Mouse (Mus musculus) common myeloid progenitor, adult 5-6 weeks (primary cell): ENCODE results near the gene Zfp691. TPM values are rescaled to one million over a fixed set of nuclear protein-coding genes. Genes with fewer than 3 reads are reported as not detected.
A peak's percentile ranks its signal among the peaks of the same experiment; 100 is the strongest.

Experiments used
- ATAC-seq: replicated peaks from 2 replicates; pipeline ENCODE4 v1.8.0; 2016; ENCODE audit warnings: low read depth, mild to moderate bottlenecking, moderate TSS enrichment, inconsistent platforms; ENCODE audit not compliant: poor library complexity, severe bottlenecking
- total RNA-seq: library from RNA; stranded (forward); fragments of 200-1000, 187-1606 nt; gene quantifications from 2 replicates; pipeline ENCODE4 v1.2.3, GENCODE M21; 2017

Gene Zfp691
- total RNA-seq, 1 experiment from 2014 or later: 5.2 TPM

DNA sequence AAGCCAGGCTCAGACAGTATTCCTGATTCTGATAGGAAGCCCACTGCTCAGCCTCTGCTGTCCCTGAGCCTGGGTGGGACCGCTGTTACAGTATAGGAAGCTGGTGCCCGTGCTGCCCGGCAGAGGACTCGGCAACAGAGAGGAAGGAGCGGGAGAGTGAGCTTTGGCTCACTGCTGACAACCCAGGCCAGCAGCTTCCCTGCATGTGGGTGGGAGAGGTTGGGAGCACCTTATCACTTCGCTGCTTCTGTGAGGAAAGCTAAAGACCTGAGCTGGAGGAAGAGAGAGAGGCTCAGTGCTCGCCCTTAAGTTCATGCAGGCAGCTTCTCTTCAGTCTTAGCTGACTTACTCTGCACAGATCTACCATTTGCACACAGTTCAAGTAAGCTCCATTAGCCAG is 45.4 kb downstream of the Zfp691 start:
- ATAC-seq: no peak

DNA sequence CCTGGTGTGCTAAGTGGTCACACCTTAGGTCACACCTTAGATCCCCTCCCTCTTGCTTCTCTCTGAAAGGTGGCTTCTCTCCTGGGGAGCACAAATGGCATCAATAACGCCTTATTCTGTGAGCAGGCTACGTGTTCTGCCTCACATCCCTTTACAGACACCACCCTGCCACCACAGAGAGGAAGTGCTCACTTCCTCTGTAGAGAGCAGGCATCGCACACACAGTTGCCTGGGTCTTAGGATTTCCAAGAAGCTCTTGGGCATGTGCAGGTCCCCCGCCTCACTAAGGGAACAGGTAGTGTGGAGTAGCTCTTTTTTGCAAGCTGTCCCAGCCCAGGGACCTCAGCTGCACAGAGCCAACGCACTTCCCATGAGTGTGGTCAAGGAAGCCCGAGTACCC is 46.8 kb downstream of the Zfp691 start:
- ATAC-seq: peak; percentile 83

- ATAC-seq: peak; percentile 50
Observed at GRCm38 (mm10) chr4:119125577-119126270, 48.3 kb downstream of the Zfp691 start.

- ATAC-seq: no peak
Observed at GRCm38 (mm10) chr4:119124771-119125273, 49.2 kb downstream of the Zfp691 start.

GRCm38 (mm10) chr4:119121249-119121648 is 52.7 kb downstream of the Zfp691 start:
- no peak for ATAC-seq

DNA sequence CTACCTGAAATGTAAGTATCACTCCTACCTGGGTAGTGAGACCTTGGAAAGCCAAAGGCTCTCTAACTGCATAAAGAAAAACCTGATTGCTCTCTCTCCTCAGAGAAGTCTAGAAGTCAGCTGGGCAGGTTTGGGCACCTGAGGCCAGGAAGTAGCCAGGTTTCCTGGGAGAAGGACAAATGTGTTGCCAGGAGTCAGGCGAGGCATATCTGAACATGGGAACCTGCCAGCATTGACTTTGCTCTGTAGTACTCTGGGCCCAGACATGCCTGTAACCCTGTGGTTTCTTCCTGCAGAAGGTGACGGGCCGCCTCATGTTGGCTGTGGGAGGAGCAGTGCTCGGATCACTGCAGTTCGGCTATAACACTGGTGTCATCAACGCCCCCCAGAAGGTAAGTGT is 53.9 kb downstream of the Zfp691 start:
- ATAC-seq: no peak

Other genes with a start within 250 kb of the Zfp691 start
- gene Olfr1328, start 235.6 kb downstream of the Zfp691 start, total RNA-seq: not detected in 2 replicates
- not detected in 2 replicates for gene Lao1, start 212.6 kb downstream of the Zfp691 start, total RNA-seq
- 6.1 and 7.9 TPM in 2 replicates for gene Slc2a1, start 65.5 kb downstream of the Zfp691 start, total RNA-seq
- gene Ermap, start 15.8 kb upstream of the Zfp691 start, total RNA-seq: 74.0 and 90.5 TPM in 2 replicates
- gene Svbp, start 21.1 kb upstream of the Zfp691 start, total RNA-seq: 26.0 and 219 TPM in 2 replicates
- 0.59 TPM in 1 of 2 replicates, not detected in the other for gene Tmem269, start 44.0 kb upstream of the Zfp691 start, total RNA-seq
- gene AU022252, start 58.5 kb upstream of the Zfp691 start, total RNA-seq: 6.9 and 14.6 TPM in 2 replicates
- gene P3h1, start 58.7 kb upstream of the Zfp691 start, total RNA-seq: 5.1 and 11.5 TPM in 2 replicates
- not detected in 2 replicates for gene Cldn19, start 81.2 kb upstream of the Zfp691 start, total RNA-seq
- 1,378 and 1,487 TPM in 2 replicates for gene Ybx1, start 120.4 kb upstream of the Zfp691 start, total RNA-seq
- gene Ppih, start 146.4 kb upstream of the Zfp691 start, total RNA-seq: 118 and 146 TPM in 2 replicates
- not detected in 2 replicates for gene Ccdc30, start 241.3 kb upstream of the Zfp691 start, total RNA-seq
- gene Ppcs, start 248.2 kb upstream of the Zfp691 start, total RNA-seq: 13.7 and 16.0 TPM in 2 replicates
- not detected in 2 replicates for gene Zmynd12, start 248.6 kb upstream of the Zfp691 start, total RNA-seq